Mouse (Mus musculus) bone marrow, adult 2 months (tissue): ENCODE measurements around the gene Pde9a. TPM values are rescaled to one million over a fixed set of nuclear protein-coding genes. Genes with fewer than 3 reads are reported as not detected.

Experiments
- H3K27ac ChIP-seq: fragments of 200-500 bp; 2 replicates; pipeline ENCODE4 v1.5.1; 2012; ENCODE audit warnings: low read depth, mild to moderate bottlenecking, control low read depth, inconsistent platforms, low read length; ENCODE audit not compliant: control insufficient read depth, poor library complexity, insufficient read depth
- H3K4me1 ChIP-seq: fragments of 200-500 bp; 2 replicates; pipeline ENCODE4 v1.6.1; 2011; ENCODE audit warnings: low read length; ENCODE audit not compliant: control insufficient read depth, insufficient read depth
- H3K4me3 ChIP-seq: fragments of 200-500 bp; replicated peaks from 2 replicates; pipeline ENCODE3; 2011; ENCODE audit warnings: mild to moderate bottlenecking, low read depth, low read length, control low read depth; ENCODE audit not compliant: control insufficient read depth
- CTCF ChIP-seq: fragments of 200-500 bp; IDR thresholded peaks from 2 replicates; pipeline ENCODE4 v1.5.1; 2011; ENCODE audit warnings: low read length, control low read depth; ENCODE audit not compliant: control insufficient read depth, insufficient read depth
- POLR2A ChIP-seq: fragments of 200-500 bp; IDR thresholded peaks from 2 replicates; pipeline ENCODE4 v1.6.1; 2011; ENCODE audit warnings: low read depth, mild to moderate bottlenecking, control low read depth, low read length, borderline replicate concordance; ENCODE audit not compliant: control insufficient read depth
- WGBS: fragments of 180-500 bp; shearing (Covaris S2); methylation state at CpG from one replicate; pipeline ENCODE4 v1.1.7; 2018; 5-methylcytosine and 5-hydroxymethylcytosine counted together
- polyA plus RNA-seq: library from polyadenylated mRNA; stranded (reverse); fragments of >200 nt; gene quantifications from 2 replicates; pipeline ENCODE4 v1.2.4, GENCODE M21; 2011; ENCODE audit warnings: low replicate concordance; ENCODE audit not compliant: missing spikeins, insufficient read depth, insufficient read length

Gene Pde9a
- polyA plus RNA-seq, 1 experiment: 2.9 TPM

- Histone ChIP-seq H3K27ac (no peak overlapping the region), H3K4me3 (no peak overlapping the region), H3K4me1 (no peaks in the 10 kb centered on the region)
- 38% methylated on average over 2 of the region's 2 CpGs for WGBS
- TF ChIP-seq POLR2A: no peak
These were observed 7.8 kb downstream of the Pde9a start for GRCm38 (mm10) chr17:31393811-31394210.

GRCm38 (mm10) chr17:31400294-31400693, 14.3 kb downstream of the Pde9a start:
- H3K4me3 ChIP-seq: no peak overlapping the region
- WGBS: 80% methylated on average over 6 of the region's 6 CpGs
- TF ChIP-seq CTCF (no peak), POLR2A (no peak)
- no peak overlapping the region; the same call in 1 of the 2 replicates for H3K27ac ChIP-seq
- H3K4me1 ChIP-seq: no peaks in the 10 kb centered on the region

- WGBS: 62% methylated on average over 3 of the region's 3 CpGs
- Histone ChIP-seq H3K4me3 (no peak overlapping the region), H3K27ac (no peak overlapping the region), H3K4me1 (no peaks in the 10 kb centered on the region)
- no peak for TF ChIP-seq CTCF
- TF ChIP-seq POLR2A: no peak
These were observed 15.2 kb downstream of the Pde9a start for GRCm38 (mm10) chr17:31401160-31401559.

GRCm38 (mm10) chr17:31402713-31403112, 16.7 kb downstream of the Pde9a start:
- 82% methylated on average over 8 of the region's 8 CpGs for WGBS
- no peak overlapping the region for H3K4me3 ChIP-seq

GRCm38 (mm10) chr17:31405694-31406227, 19.8 kb downstream of the Pde9a start:
- no peak for TF ChIP-seq CTCF
- TF ChIP-seq POLR2A: no peak
- no peak overlapping the region for H3K27ac ChIP-seq
- no peak overlapping the region for H3K4me3 ChIP-seq
- 18% methylated on average over 6 of the region's 6 CpGs for WGBS
- H3K4me1 ChIP-seq: no peaks in the 10 kb centered on the region

More at GRCm38 (mm10) chr17:31402713-31403112, 16.7 kb downstream of the Pde9a start:
- Histone ChIP-seq H3K4me1 (no peaks in the 10 kb centered on the region), H3K27ac (no peak overlapping the region)
- no peak for TF ChIP-seq CTCF
- no peak for TF ChIP-seq POLR2A

GRCm38 (mm10) chr17:31409741-31410350, 23.8 kb downstream of the Pde9a start:
- 23% methylated on average over 10 of the region's 10 CpGs for WGBS
- H3K4me3 ChIP-seq: no peak overlapping the region
- no peak overlapping the region for H3K27ac ChIP-seq
- no peaks in the 10 kb centered on the region for H3K4me1 ChIP-seq
- no peak for TF ChIP-seq CTCF
- no peak for TF ChIP-seq POLR2A

- no peak for TF ChIP-seq CTCF
- TF ChIP-seq POLR2A: no peak
These were observed 29.2 kb downstream of the Pde9a start for GRCm38 (mm10) chr17:31415258-31415657.

GRCm38 (mm10) chr17:31418804-31419597, 33.0 kb downstream of the Pde9a start:
- Histone ChIP-seq H3K4me1 (no peaks in the 10 kb centered on the region), H3K27ac (no peak overlapping the region), H3K4me3 (no peak overlapping the region)
- 81% methylated on average over 17 of the region's 17 CpGs for WGBS
- TF ChIP-seq POLR2A: no peak
- TF ChIP-seq CTCF: no peak

More at GRCm38 (mm10) chr17:31415258-31415657, 29.2 kb downstream of the Pde9a start:
- H3K4me3 ChIP-seq: no peak overlapping the region
- WGBS: 78% methylated on average over 9 of the region's 9 CpGs
- no peak overlapping the region for H3K27ac ChIP-seq
- no peaks in the 10 kb centered on the region for H3K4me1 ChIP-seq
